Mouse (Mus musculus) retina, embryonic 14.5 days (tissue): ENCODE measurements around the gene Trpm5.

Experiments used
- DNase-seq: peaks from one replicate; pipeline ENCODE4 v3.0.0-alpha.2; 2015; ENCODE audit warnings: low spot score

Gene Trpm5

GRCm38 (mm10) chr7:143038174-143038931, 56.1 kb downstream of the Trpm5 start:
- DNase-seq: no peak

GRCm38 (mm10) chr7:143037306-143037705, 57.1 kb downstream of the Trpm5 start:
- DNase-seq: no peak

- no peak for DNase-seq
These were observed 57.7 kb downstream of the Trpm5 start for GRCm38 (mm10) chr7:143036787-143037186.

- DNase-seq: no peak
These were observed 59.7 kb downstream of the Trpm5 start for GRCm38 (mm10) chr7:143034519-143035450.

- DNase-seq: no peak
These were observed 60.3 kb downstream of the Trpm5 start for GRCm38 (mm10) chr7:143034112-143034511.

DNA sequence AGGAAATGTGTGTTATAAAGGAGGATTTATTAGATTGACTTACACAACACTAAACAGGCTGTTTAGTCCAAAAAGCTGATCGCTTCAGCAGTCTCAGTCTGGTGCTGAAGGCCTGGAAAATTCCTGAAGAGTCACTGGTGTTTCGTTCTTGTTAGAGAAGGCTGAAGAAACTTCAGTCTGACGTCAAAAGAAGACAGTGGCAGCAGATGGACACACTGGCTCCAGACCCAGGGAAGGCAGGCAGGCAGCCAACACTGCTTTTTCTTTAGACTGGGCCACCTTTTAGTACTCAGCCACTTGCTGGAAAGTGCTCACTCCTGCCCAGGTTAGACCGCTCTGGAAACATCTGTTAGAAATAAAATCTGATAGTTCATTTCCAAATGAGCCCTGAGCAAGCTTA, 60.9 kb downstream of the Trpm5 start:
- no peak for DNase-seq

DNA sequence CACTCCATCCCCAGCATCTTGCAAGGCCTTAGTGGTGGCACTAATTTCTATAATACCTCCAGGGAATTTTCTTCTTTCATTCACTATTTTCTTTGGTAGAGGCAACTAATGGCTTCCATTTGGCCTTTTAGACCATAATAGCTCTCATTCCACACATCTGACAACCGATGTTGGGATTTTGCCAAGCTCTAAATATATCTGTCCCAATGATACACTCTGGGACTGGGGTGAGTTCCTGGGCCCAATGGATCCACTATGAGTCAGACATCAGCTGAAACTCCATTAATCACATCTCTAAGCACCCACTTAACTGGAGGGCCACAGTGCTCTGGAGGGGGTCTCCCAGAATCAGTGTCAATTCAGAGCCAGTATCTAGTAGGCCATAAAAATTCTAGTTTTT, 62.6 kb downstream of the Trpm5 start:
- DNase-seq: no peak

GRCm38 (mm10) chr7:143027196-143027595, 67.2 kb downstream of the Trpm5 start:
- no peak for DNase-seq

DNA sequence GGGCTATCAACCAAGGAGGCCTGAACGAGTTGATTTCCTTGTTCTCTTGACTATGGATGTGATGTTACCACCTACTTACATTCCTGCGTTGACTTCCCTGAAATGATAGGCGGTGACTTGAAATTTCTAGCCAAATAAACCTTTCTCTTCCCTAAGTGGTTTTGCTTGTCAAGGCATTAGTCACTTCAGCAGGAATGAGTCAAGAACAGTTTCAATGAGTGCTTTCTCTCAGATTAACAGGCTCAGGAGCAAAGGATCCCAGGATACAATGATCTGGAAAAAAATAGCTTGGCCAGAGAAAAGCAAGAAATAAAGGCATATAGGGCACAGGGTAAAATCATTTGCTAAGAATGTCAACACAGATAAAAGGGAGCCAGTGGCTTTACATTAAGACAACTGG, 68.9 kb downstream of the Trpm5 start:
- DNase-seq: no peak

- no peak for DNase-seq
These were observed 70.1 kb downstream of the Trpm5 start for GRCm38 (mm10) chr7:143024293-143024692.

DNA sequence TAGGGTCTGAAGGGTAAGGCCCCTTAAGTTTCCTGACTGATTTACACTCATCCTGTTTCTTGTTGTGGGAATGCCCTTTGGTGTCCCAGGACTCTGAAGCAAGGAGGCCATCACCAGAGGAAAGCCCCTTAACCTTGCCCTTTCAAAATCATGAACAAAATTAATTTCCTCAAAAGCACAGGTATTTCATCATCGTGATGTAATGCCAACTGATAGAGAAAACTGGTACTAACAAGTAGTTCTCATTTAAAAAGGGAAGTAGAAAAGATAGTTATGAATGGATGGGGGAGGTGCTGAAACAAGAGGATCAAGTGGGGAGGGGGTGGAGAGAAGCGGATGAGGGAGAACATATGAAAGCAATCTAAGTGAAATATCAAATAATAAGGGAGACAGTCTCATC, 70.9 kb downstream of the Trpm5 start:
- DNase-seq: no peak

- DNase-seq: no peak
These were observed 72.9 kb downstream of the Trpm5 start for GRCm38 (mm10) chr7:143021356-143022164.

DNA sequence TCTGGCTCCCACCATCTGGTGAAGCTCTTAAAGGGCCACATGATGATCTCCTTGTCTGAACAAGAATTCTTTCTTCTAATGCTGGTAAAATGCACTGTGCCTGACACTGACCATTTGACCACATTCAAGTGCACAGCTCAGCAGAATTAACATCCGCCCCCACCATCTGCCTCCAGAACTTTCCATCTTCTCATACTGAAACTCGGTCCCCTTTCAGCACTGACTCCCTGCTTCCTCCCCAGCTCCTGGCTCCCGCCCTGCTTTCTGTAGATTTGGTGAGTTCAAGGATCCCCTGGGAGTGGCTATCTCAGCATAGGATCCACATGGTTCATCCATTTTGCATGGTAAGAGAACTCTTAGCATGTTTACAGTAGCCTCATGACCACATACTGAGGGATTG, 73.7 kb downstream of the Trpm5 start:
- no peak for DNase-seq

GRCm38 (mm10) chr7:143020040-143020439, 74.4 kb downstream of the Trpm5 start:
- no peak for DNase-seq
